Mouse (Mus musculus): ENCODE results near the gene Pgr.

GRCm38 (mm10) chr9:8901647-8902131 is 2.1 kb downstream of the Pgr start:
- TF ChIP-seq CTCF (IDR thresholded peaks at IDR 0.05), result 0 out of 2 replicates have a peak, but pooled peaks have one; percentile 12
- TF ChIP-seq EP300 (IDR thresholded peaks at IDR 0.05), result no peak

Data from lung, postnatal 0 days (tissue).